Mouse (Mus musculus): ENCODE measurements around the gene Chd6. TPM values are rescaled to one million over a fixed set of nuclear protein-coding genes. Genes with fewer than 3 reads are reported as not detected.

Gene Chd6
- polyA plus RNA-seq, 1 experiment from 2014 or later: 47.8 TPM

- Histone ChIP-seq H3K9ac (replicated peaks) (no peak overlapping the region), H3K9me3 (no peaks in the 10 kb centered on the region), H3K36me3 (peaks cover 11% of the 10 kb centered on the region), H3K4me1 (peaks cover 12% of the 10 kb centered on the region), H3K4me2 (replicated peaks) (no peak overlapping the region), H3K27ac (replicated peaks) (no peak overlapping the region), H3K27me3 (no peaks in the 10 kb centered on the region), H3K4me3 (no peak overlapping the region)
- ATAC-seq (ENCODE audit: low FRiP score, low read depth): no peak
- 80% methylated on average over 2 of the region's 2 CpGs for WGBS
Measured at GRCm38 (mm10) chr2:161065594-161065993, 43.3 kb downstream of the Chd6 start.

DNA sequence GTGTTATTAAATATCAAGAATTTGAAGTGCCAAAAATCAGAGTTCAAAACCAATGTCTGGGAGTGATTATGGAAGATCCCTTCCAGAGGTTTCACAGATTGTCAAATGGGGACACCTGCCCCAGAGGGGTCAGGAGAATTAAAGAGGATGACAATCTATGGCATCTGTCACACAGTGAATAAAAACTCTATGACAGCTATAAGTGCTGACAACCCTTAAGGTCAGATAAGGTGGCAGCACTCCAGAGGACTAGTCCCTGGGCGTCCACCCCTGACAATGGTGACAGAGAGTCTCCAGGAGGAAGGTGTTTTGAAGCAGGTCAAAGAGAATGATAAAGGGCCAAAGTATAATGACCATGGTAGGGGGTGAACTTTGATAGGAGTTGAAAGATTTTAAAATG, 44.0 kb downstream of the Chd6 start:
- peaks cover 12% of the 10 kb centered on the region for H3K4me1 ChIP-seq
- H3K4me2 ChIP-seq (replicated peaks): no peak overlapping the region
- ATAC-seq (ENCODE audit: low FRiP score, low read depth): no peak
- WGBS: 50% methylated on average over 1 of the region's 1 CpGs
- no peaks in the 10 kb centered on the region for H3K27me3 ChIP-seq
- H3K27ac ChIP-seq (replicated peaks): no peak overlapping the region
- no peaks in the 10 kb centered on the region for H3K9me3 ChIP-seq
- H3K9ac ChIP-seq (replicated peaks): no peak overlapping the region
- H3K36me3 ChIP-seq: peaks cover 11% of the 10 kb centered on the region
- no peak overlapping the region for H3K4me3 ChIP-seq

DNA sequence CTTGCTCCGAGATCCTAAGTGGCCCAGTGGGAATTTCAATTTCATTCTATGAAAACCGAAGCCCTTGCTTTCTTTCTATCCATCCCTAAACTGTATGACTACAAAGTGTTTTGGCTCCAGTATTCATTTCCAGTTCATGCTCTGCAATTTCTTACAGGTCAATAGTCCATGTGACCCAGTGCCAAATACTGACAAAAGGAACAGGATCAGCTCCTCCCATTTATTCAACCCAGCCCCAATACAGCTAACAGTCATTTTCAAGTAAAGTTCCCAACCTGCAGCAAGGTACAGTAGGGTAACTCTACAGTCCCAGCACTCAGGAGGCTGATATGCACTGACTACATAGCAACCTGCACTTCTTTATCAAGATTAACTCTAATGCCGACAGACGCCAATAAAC, 50.0 kb downstream of the Chd6 start:
- H3K27ac ChIP-seq (replicated peaks): no peak overlapping the region
- ATAC-seq (ENCODE audit: low FRiP score, low read depth): no peak
- no peaks in the 10 kb centered on the region for H3K27me3 ChIP-seq
- no peak overlapping the region for H3K9ac ChIP-seq (replicated peaks)
- WGBS: 86% methylated on average over 4 of the region's 4 CpGs
- H3K36me3 ChIP-seq: no peaks in the 10 kb centered on the region
- 0 out of 2 replicates have a peak, but pooled peaks cover 2% of the 10 kb centered on the region for H3K4me1 ChIP-seq
- no peak overlapping the region for H3K4me2 ChIP-seq (replicated peaks)
- no peak overlapping the region for H3K4me3 ChIP-seq
- no peaks in the 10 kb centered on the region for H3K9me3 ChIP-seq

- Histone ChIP-seq H3K27me3 (no peaks in the 10 kb centered on the region), H3K36me3 (peaks cover 15% of the 10 kb centered on the region), H3K4me3 (no peak overlapping the region), H3K27ac (replicated peaks) (no peak overlapping the region), H3K9me3 (no peaks in the 10 kb centered on the region), H3K4me2 (replicated peaks) (no peak overlapping the region), H3K9ac (replicated peaks) (no peak overlapping the region), H3K4me1 (0 out of 2 replicates have a peak, but pooled peaks cover under 1% of the 10 kb centered on the region)
- no peak for ATAC-seq (ENCODE audit: low FRiP score, low read depth)
- WGBS: 89% methylated on average over 2 of the region's 2 CpGs
Measured at GRCm38 (mm10) chr2:161053765-161054164, 55.1 kb downstream of the Chd6 start.

GRCm38 (mm10) chr2:161052175-161052574, 56.7 kb downstream of the Chd6 start:
- peaks cover 18% of the 10 kb centered on the region for H3K36me3 ChIP-seq

GRCm38 (mm10) chr2:161049426-161049825, 59.4 kb downstream of the Chd6 start:
- Histone ChIP-seq H3K4me1 (no peaks in the 10 kb centered on the region), H3K9ac (replicated peaks) (no peak overlapping the region), H3K27me3 (no peaks in the 10 kb centered on the region), H3K4me2 (replicated peaks) (no peak overlapping the region), H3K36me3 (peaks cover 23% of the 10 kb centered on the region), H3K27ac (replicated peaks) (no peak overlapping the region), H3K4me3 (no peak overlapping the region), H3K9me3 (no peaks in the 10 kb centered on the region)
- WGBS: 90% methylated on average over 6 of the region's 6 CpGs
- no peak for ATAC-seq (ENCODE audit: low FRiP score, low read depth)

More at GRCm38 (mm10) chr2:161052175-161052574, 56.7 kb downstream of the Chd6 start:
- no peak overlapping the region for H3K27ac ChIP-seq (replicated peaks)
- ATAC-seq (ENCODE audit: low FRiP score, low read depth): no peak
- WGBS: 98% methylated on average over 5 of the region's 5 CpGs
- no peaks in the 10 kb centered on the region for H3K9me3 ChIP-seq
- no peaks in the 10 kb centered on the region for H3K27me3 ChIP-seq
- no peak overlapping the region for H3K4me3 ChIP-seq
- H3K4me2 ChIP-seq (replicated peaks): no peak overlapping the region
- H3K9ac ChIP-seq (replicated peaks): no peak overlapping the region
- no peaks in the 10 kb centered on the region for H3K4me1 ChIP-seq

- ATAC-seq (ENCODE audit: low FRiP score, low read depth): no peak
- WGBS: 93% methylated on average over 8 of the region's 8 CpGs
- Histone ChIP-seq H3K27ac (replicated peaks) (no peak overlapping the region), H3K36me3 (peaks cover 27% of the 10 kb centered on the region), H3K4me2 (replicated peaks) (no peak overlapping the region), H3K9ac (replicated peaks) (no peak overlapping the region), H3K4me1 (no peaks in the 10 kb centered on the region), H3K9me3 (no peaks in the 10 kb centered on the region), H3K27me3 (no peaks in the 10 kb centered on the region), H3K4me3 (no peak overlapping the region)
Measured at GRCm38 (mm10) chr2:161044492-161045201, 64.2 kb downstream of the Chd6 start.

GRCm38 (mm10) chr2:161042874-161043273, 66.0 kb downstream of the Chd6 start:
- WGBS: 71% methylated on average over 3 of the region's 3 CpGs
- no peak overlapping the region for H3K4me2 ChIP-seq (replicated peaks)
- H3K4me3 ChIP-seq: no peak overlapping the region
- H3K9ac ChIP-seq (replicated peaks): no peak overlapping the region
- H3K27me3 ChIP-seq: no peaks in the 10 kb centered on the region
- H3K4me1 ChIP-seq: no peaks in the 10 kb centered on the region
- ATAC-seq (ENCODE audit: low FRiP score, low read depth): no peak
- H3K9me3 ChIP-seq: no peaks in the 10 kb centered on the region
- no peak overlapping the region for H3K27ac ChIP-seq (replicated peaks)
- peaks cover 45% of the 10 kb centered on the region for H3K36me3 ChIP-seq

DNA sequence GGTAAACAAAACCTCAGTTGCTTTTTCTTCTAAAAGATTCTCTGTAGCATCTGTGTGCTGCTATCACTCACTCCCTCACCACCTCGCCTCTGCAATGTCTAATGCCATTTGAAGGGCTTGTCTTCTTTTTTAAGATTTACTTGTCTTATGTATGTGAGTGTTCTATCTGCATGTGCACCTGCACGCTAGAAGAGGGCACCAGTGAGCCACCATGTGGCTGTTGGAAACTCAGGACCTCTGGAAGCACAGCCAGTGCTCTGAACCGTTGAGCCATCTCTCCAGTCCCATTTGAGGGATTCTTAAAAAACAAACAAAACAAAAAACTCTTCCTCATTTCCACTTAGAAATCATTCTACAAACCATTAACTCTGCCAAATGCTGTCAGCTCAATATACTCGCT, 68.1 kb downstream of the Chd6 start:
- no peak for ATAC-seq (ENCODE audit: low FRiP score, low read depth)
- peaks cover 50% of the 10 kb centered on the region for H3K36me3 ChIP-seq

DNA sequence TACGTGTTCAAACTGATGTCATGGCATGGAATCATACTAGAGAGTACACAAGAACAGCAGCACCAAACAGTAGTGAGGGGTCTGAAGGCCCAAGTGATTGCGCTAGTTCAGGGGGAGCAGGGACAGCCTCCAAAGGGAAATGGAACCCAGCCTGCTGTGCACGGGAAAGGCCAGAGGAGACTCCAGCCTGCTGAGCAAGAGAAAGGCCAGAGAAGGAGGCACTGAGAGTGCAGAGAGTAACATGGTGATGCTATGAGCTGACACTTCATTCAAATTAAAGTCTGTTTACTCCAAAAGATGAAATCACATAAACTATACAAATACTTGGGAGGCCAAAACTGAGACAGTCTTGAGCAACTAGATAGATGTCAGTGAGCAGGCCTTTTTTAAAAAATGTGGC, 71.1 kb downstream of the Chd6 start:
- ATAC-seq (ENCODE audit: low FRiP score, low read depth): no peak
- Histone ChIP-seq H3K27me3 (no peaks in the 10 kb centered on the region), H3K4me1 (no peaks in the 10 kb centered on the region), H3K36me3 (peaks cover 54% of the 10 kb centered on the region), H3K4me2 (replicated peaks) (no peak overlapping the region), H3K9me3 (no peaks in the 10 kb centered on the region), H3K9ac (replicated peaks) (no peak overlapping the region), H3K4me3 (no peak overlapping the region), H3K27ac (replicated peaks) (no peak overlapping the region)
- WGBS: 91% methylated on average over 3 of the region's 3 CpGs

More for the DNA sequence above, 68.1 kb downstream of the Chd6 start:
- Histone ChIP-seq H3K4me3 (no peak overlapping the region), H3K27ac (replicated peaks) (no peak overlapping the region), H3K27me3 (no peaks in the 10 kb centered on the region), H3K9me3 (no peaks in the 10 kb centered on the region), H3K9ac (replicated peaks) (no peak overlapping the region), H3K4me2 (replicated peaks) (no peak overlapping the region), H3K4me1 (no peaks in the 10 kb centered on the region)
- WGBS: 83% methylated on average over 4 of the region's 4 CpGs

DNA sequence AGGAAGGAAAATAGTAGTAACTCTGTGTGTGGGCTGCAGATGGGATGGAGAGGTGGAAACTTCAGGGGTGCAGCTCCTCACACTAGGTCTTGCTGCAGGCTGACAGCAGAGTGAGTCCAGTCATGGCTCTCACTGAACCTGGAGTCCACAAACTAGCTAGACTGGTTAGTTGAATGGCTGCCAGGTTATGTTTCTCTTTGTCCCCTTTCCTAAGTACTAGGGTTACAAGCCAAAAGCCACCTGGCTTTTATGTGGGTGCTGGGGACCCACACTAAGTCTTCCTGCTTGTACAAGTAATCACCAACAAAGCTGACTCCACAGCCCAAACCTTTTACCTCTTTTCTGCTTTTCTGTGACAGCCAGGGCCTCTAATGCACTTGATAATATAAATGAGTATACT, 75.7 kb downstream of the Chd6 start:
- no peak overlapping the region for H3K27ac ChIP-seq (replicated peaks)
- H3K27me3 ChIP-seq: no peaks in the 10 kb centered on the region
- ATAC-seq (ENCODE audit: low FRiP score, low read depth): no peak
- H3K4me2 ChIP-seq (replicated peaks): no peak overlapping the region
- no peaks in the 10 kb centered on the region for H3K4me1 ChIP-seq
- H3K9ac ChIP-seq (replicated peaks): no peak overlapping the region
- H3K4me3 ChIP-seq: no peak overlapping the region
- H3K36me3 ChIP-seq: peaks cover 48% of the 10 kb centered on the region
- H3K9me3 ChIP-seq: no peaks in the 10 kb centered on the region

DNA sequence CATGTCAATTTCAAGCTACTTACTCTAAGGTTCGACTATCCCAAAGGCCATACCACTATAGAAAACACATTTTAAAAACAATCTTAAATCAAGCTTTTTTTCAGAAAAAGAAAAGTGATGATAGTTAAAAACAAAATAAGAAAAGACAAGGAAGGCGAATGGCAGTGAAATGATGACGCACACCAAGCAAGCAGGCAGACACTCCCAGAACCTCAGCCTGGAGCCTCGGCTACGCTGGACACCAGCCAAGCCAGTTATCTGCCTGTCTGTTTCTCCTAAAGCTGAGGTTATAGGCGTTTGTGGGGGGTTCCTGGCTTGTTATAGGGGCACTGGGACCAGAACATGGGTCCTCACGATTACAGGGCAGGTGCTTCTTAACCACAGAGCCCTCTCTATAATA, 76.5 kb downstream of the Chd6 start:
- Histone ChIP-seq H3K9ac (replicated peaks) (no peak overlapping the region), H3K27me3 (no peaks in the 10 kb centered on the region), H3K36me3 (peaks cover 47% of the 10 kb centered on the region)

DNA sequence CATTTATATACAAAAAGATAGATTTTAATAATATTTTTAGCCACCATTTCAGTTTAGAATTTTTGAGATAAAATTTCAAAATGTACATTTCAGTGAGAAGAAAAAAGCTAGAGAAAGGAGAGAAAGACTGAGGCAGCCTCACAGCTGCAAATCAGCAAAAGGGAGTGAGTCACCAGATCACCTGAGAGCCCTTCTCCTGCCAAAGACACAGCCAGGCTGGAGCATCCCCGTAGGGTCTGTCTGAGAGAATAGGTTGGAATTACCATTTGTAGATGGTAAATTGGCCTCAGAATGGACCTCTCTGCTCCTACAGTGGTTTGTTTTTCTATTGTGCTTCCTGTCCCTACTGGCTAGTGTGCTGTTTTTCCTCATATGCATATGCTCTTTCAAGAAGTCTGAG, 84.3 kb downstream of the Chd6 start:
- ATAC-seq (ENCODE audit: low FRiP score, low read depth): no peak
- no peak overlapping the region for H3K4me3 ChIP-seq
- no peaks in the 10 kb centered on the region for H3K27me3 ChIP-seq
- no peaks in the 10 kb centered on the region for H3K9me3 ChIP-seq
- 91% methylated on average over 1 of the region's 1 CpGs for WGBS
- no peak overlapping the region for H3K27ac ChIP-seq (replicated peaks)
- H3K9ac ChIP-seq (replicated peaks): no peak overlapping the region
- H3K4me2 ChIP-seq (replicated peaks): no peak overlapping the region
- H3K4me1 ChIP-seq: no peaks in the 10 kb centered on the region
- peaks cover 70% of the 10 kb centered on the region for H3K36me3 ChIP-seq

More for the DNA sequence above, 76.5 kb downstream of the Chd6 start:
- Histone ChIP-seq H3K9me3 (no peaks in the 10 kb centered on the region), H3K4me2 (replicated peaks) (no peak overlapping the region), H3K27ac (replicated peaks) (no peak overlapping the region), H3K4me3 (no peak overlapping the region), H3K4me1 (no peaks in the 10 kb centered on the region)
- 93% methylated on average over 7 of the region's 7 CpGs for WGBS
- no peak for ATAC-seq (ENCODE audit: low FRiP score, low read depth)

Measured in midbrain, embryonic 12.5 days (tissue).